Mouse (Mus musculus) adrenal gland, adult 8-10 months (tissue): Measurements from ENCODE around the gene Camta2. TPM values are rescaled to one million over a fixed set of nuclear protein-coding genes. Genes with fewer than 3 reads are reported as not detected.

Experiments
- microRNA-seq, 2 experiments: library from miRNA; unstranded; fragments of <30 nt; microRNA quantifications; one replicate each; pipeline ENCODE4 v1.2.0; 2022
- total RNA-seq, 4 experiments: library from RNA; stranded (reverse); gene quantifications; 2 replicates each; pipeline ENCODE4 v1.2.4; 2022

The Camta2 gene
- total RNA-seq, 4 experiments from 2014 or later: 42.7 to 57.7 (median 49.8) TPM

Small RNAs within 50 kb of the gene (microRNA-seq; reads per million reads assigned to microRNA genes)
- gene Mir6925: 0 to 0.34 reads per million in 2 experiments

Other genes with a start within 250 kb of the Camta2 start
- gene Med11, start 236.2 kb downstream of the Camta2 start, total RNA-seq: 10 to 100 TPM; 23.4 to 24.4 (median 24.2) TPM
- gene Zmynd15, start 228.7 kb downstream of the Camta2 start, total RNA-seq: 1 to 10 TPM; 1.7 to 4.3 (median 3.0) TPM
- 10 to 100 TPM in 3 of 4 experiments, 1 to 10 TPM in 1; 9.4 to 18.2 (median 16.1) TPM for gene Cxcl16, start 228.1 kb downstream of the Camta2 start, total RNA-seq
- gene Tm4sf5, start 182.9 kb downstream of the Camta2 start, total RNA-seq: not detected
- under 1 TPM in 1 of 4 experiments, not detected in 3; 0.46 TPM for gene Vmo1, start 173.5 kb downstream of the Camta2 start, total RNA-seq
- not detected for gene Gltpd2, start 168.9 kb downstream of the Camta2 start, total RNA-seq
- gene Psmb6, start 162.7 kb downstream of the Camta2 start, total RNA-seq: 100 to 1,000 TPM; 247 to 298 (median 278) TPM
- not detected for gene Gm40193, start 155.2 kb downstream of the Camta2 start, total RNA-seq
- gene Pld2, start 148.0 kb downstream of the Camta2 start, total RNA-seq: 10 to 100 TPM in 2 of 4 experiments, 1 to 10 TPM in 2; 7.8 to 15.0 (median 11.2) TPM
- gene Mink1, start 125.2 kb downstream of the Camta2 start, total RNA-seq: 10 to 100 TPM; 50.6 to 90.5 (median 71.2) TPM
- gene 4930544D05Rik, start 72.3 kb downstream of the Camta2 start, total RNA-seq: not detected
- not detected for gene Chrne, start 68.9 kb downstream of the Camta2 start, total RNA-seq
- not detected for gene Gp1ba, start 49.0 kb downstream of the Camta2 start, total RNA-seq
- 100 to 1,000 TPM in 2 of 4 experiments, 10 to 100 TPM in 2; 82.3 to 136 (median 110) TPM for gene Rnf167, start 40.9 kb downstream of the Camta2 start, total RNA-seq
- 100 to 1,000 TPM; 121 to 137 (median 127) TPM for gene Slc25a11, start 40.6 kb downstream of the Camta2 start, total RNA-seq
- gene Pfn1, start 33.5 kb downstream of the Camta2 start, total RNA-seq: 1,000 to 10,000 TPM in 1 of 4 experiments, 100 to 1,000 TPM in 3; 582 to 1,056 (median 737) TPM
- 10 to 100 TPM; 39.4 to 66.5 (median 54.7) TPM for gene Eno3, start 30.9 kb downstream of the Camta2 start, total RNA-seq
- gene Spag7, start 18.7 kb downstream of the Camta2 start, total RNA-seq: 100 to 1,000 TPM in 1 of 4 experiments, 10 to 100 TPM in 3; 79.2 to 112 (median 89.0) TPM
- 10 to 100 TPM in 2 of 4 experiments, 1 to 10 TPM in 2; 5.3 to 11.4 (median 8.6) TPM for gene Inca1, start 12.1 kb upstream of the Camta2 start, total RNA-seq
- 100 to 1,000 TPM; 130 to 210 (median 165) TPM for gene Kif1c, start 12.4 kb upstream of the Camta2 start, total RNA-seq
- gene Zfp3, start 76.1 kb upstream of the Camta2 start, total RNA-seq: 10 to 100 TPM; 11.7 to 14.8 (median 13.9) TPM
- gene Scimp, start 124.5 kb upstream of the Camta2 start, total RNA-seq: 1 to 10 TPM; 1.1 to 2.7 (median 2.0) TPM
- gene Rabep1, start 156.7 kb upstream of the Camta2 start, total RNA-seq: 100 to 1,000 TPM; 127 to 241 (median 172) TPM